Mouse (Mus musculus): Measurements from ENCODE around the gene Gm14296.
"Not testable (repeated sequence)": the region's sequence is repeated elsewhere in the genome, so short reads cannot be mapped to it uniquely, and the experiment has no call there.

The Gm14296 gene

DNA sequence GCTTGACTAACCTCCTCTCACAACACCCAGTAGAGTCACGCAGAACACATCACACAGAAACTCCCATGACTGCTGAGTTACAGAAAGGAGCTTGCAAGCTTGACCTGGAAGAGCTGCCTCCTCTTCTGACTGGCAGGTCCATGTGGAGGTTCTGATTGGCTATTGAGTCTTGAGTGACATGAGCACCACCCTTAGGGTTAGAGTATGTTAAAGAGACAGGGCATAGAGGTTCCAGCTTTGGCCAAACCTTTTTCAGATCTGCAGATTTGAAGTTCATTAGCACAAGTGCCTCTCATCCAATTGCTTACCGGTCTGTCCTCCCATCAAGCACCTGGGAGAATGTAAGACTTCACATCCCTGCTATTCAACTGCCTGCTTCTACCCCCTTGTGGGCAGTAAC lies at the start of gene Gm14296:
TSS of gene Gm14296 (minus strand) at position 101 of the 400 bp plus-strand sequence.
- not testable (repeated sequence) for DNase-seq (ENCODE audit: low read depth, low spot score)

DNA sequence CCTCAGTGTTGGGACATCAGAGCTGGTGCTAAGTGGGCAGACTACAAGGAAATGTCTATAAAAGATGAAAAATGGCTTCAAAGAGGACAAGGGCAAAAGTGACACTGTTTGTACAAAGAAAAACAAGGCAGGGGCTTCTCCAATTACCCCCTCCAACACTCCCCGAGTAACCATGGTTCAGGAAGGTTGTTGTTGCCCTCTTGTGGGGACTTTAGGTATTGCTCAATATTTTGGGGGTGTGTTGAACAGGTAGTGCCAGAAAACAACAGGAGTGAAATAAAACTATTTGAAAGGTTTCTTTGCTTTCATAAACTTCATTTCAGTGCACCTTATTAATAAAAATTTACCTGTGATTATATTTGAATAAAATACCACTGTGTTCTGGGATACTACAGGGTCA lies 22.1 kb downstream of the Gm14296 start:
- DNase-seq (ENCODE audit: low read depth, low spot score) = not testable (repeated sequence)

Data from retina, adult 2 months (tissue).